In genomic region chr16:56902206-56902605, GRCm38 (mm10) we compare ENCODE assay signal across 21 mouse cellular contexts. TPM values are rescaled to one million over a fixed set of nuclear protein-coding genes. Genes with fewer than 3 reads are reported as not detected.
"Had no signal": no experiment of that assay in that cellular context is flagged by ENCODE, and none has a peak within 500 bp of the region (broad histone marks: within the 10 kb centered on the region; RNA-seq: fewer than 3 reads in every experiment).

No protein-coding gene starts in this region.

RNA-seq across cellular contexts. Expression of gene Tmem45a, which starts 16.2 kb away (rescaled TPM):
- total RNA-seq: hematopoietic stem cell, adult 5-6 weeks had no signal

RNA-seq across cellular contexts. Expression of gene Lnp1, which starts 25.7 kb away (rescaled TPM):
- total RNA-seq: heart, postnatal 10 days; heart, postnatal 14 days; heart, postnatal 25 days; heart, postnatal 36 days; heart, postnatal 4 days; hematopoietic stem cell, adult 5-6 weeks; hindbrain, postnatal 0 days had no signal
- polyA plus RNA-seq: heart, postnatal 0 days; hindbrain, embryonic 10.5 days; hindbrain, embryonic 11.5 days; hindbrain, embryonic 15.5 days; inflammation-experienced regulatory T-cells, adult 6 months; intestine, embryonic 14.5 days; intestine, embryonic 15.5 days; intestine, embryonic 16.5 days; intestine, postnatal 0 days; kidney, embryonic 14.5 days; kidney, embryonic 15.5 days; kidney, embryonic 16.5 days; kidney, postnatal 0 days; large intestine, adult 2 months had no signal
